Mouse (Mus musculus): ENCODE results near the gene Gm11168. TPM values are rescaled to one million over a fixed set of nuclear protein-coding genes. Genes with fewer than 3 reads are reported as not detected.
A peak's percentile ranks its signal among the peaks of the same experiment; 100 is the strongest.
"Not testable (repeated sequence)": the region's sequence is repeated elsewhere in the genome, so short reads cannot be mapped to it uniquely, and the experiment has no call there.

Gene Gm11168
- not detected in 2 replicates for total RNA-seq (2014; rRNA removed)
- 0.28 TPM in 1 of 2 replicates, not detected in the other for polyA plus RNA-seq (2015; fragmentation: Nextera tagmentation; extraction: Ambion mirVana)

DNA sequence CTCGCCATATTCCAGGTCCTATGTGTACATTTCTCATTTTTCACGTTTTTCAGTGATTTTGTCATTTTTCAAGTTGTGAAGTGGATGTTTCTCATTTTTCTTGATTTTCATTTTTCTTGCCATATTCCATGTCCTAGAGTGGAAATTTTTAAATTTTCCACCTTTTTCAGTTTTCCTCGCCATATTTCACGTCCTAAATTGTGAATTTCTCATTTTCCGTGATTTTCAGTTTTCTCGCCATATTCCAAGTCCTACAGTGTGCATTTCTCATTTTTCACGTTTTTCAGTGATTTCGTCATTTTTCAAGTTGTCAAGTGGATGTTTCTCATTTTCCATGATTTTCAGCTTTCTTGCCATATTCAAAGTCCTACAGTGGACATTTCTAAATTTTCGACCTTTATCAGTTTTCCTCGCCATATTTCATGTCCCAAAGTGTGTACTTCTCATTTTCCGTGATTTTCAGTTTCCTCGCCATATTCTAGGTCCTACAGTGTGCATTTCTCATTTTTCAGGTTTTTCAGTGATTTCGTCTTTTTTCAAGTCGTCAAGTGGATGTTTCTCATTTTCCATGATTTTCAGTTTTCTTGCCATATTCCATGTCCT lies at the start of gene Gm11168:
Gm11168 (plus strand) TSS at position 553 of the 603 bp plus-strand sequence.
- H3K27me3 ChIP-seq (ENCODE audit: insufficient read depth, low read length); H3K4me3 ChIP-seq (ENCODE audit: low read length); DNase-seq (ENCODE audit: low spot score); H3K36me3 ChIP-seq (ENCODE audit: insufficient read depth, low read length); H3K9me3 ChIP-seq (ENCODE audit: low read length); H3K9ac ChIP-seq (replicated peaks; ENCODE audit: low read length); H3K27ac ChIP-seq; ATAC-seq; H3K4me2 ChIP-seq (ENCODE audit: low read depth, low read length); H3K4me1 ChIP-seq (ENCODE audit: insufficient read depth, low read length): not testable (repeated sequence)
- WGBS = 67% methylated on average over 6 of the region's 14 CpGs

GRCm38 (mm10) chr9:3000445-3000972 lies 2.6 kb upstream of the Gm11168 start, which contains the start of gene Gm10722:
TSS of gene Gm10722 (plus strand) at chr9:3000922.
- H3K27ac ChIP-seq; H3K27me3 ChIP-seq (ENCODE audit: insufficient read depth, low read length); H3K4me2 ChIP-seq (ENCODE audit: low read depth, low read length); ATAC-seq; H3K9ac ChIP-seq (replicated peaks; ENCODE audit: low read length); H3K4me3 ChIP-seq (ENCODE audit: low read length); H3K9me3 ChIP-seq (ENCODE audit: low read length); H3K36me3 ChIP-seq (ENCODE audit: insufficient read depth, low read length); H3K4me1 ChIP-seq (ENCODE audit: insufficient read depth, low read length): not testable (repeated sequence)
- 71% methylated on average over 12 of the region's 12 CpGs for WGBS
- peak; percentile 46 for DNase-seq (ENCODE audit: low spot score)

GRCm38 (mm10) chr9:3001006-3001405 lies 2.1 kb upstream of the Gm11168 start:
- H3K4me1 ChIP-seq (ENCODE audit: insufficient read depth, low read length); H3K4me3 ChIP-seq (ENCODE audit: low read length); DNase-seq (ENCODE audit: low spot score); H3K9ac ChIP-seq (replicated peaks; ENCODE audit: low read length); ATAC-seq; H3K27me3 ChIP-seq (ENCODE audit: insufficient read depth, low read length); H3K9me3 ChIP-seq (ENCODE audit: low read length); H3K4me2 ChIP-seq (ENCODE audit: low read depth, low read length); H3K27ac ChIP-seq; H3K36me3 ChIP-seq (ENCODE audit: insufficient read depth, low read length): not testable (repeated sequence)
- WGBS = 64% methylated on average over 8 of the region's 8 CpGs

DNA sequence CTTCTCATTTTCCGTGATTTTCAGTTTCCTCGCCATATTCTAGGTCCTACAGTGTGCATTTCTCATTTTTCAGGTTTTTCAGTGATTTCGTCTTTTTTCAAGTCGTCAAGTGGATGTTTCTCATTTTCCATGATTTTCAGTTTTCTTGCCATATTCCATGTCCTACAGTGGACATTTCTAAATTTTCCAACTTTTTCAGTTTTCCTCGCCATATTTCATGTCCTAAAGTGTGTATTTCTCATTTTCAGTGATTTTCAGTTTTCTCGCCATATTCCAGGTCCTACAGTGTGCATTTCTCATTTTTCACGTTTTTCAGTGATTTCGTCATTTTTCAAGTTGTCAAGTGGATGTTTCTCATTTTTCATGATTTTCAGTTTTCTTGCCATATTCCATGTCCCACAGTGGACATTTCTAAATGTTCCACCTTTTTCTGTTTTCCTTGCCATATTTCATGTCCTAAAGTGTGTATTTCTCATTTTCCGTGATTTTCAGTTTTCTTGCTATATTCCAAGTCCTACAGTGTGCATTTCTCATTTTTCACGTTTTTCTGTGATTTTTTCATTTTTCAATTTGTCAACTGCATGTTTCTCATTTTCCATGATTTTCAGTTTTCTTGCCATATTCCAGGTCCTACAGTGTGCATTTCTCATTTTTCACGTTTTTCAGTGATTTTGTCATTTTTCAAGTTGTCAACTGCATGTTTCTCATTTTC lies 1.0 kb upstream of the Gm11168 start:
- peak; percentile 89 for ATAC-seq

GRCm38 (mm10) chr9:3006179-3006578 lies 3.0 kb downstream of the Gm11168 start:
- WGBS = 87% methylated on average over 1 of the region's 5 CpGs
- H3K27me3 ChIP-seq (ENCODE audit: insufficient read depth, low read length); H3K27ac ChIP-seq; ATAC-seq; H3K4me1 ChIP-seq (ENCODE audit: insufficient read depth, low read length); H3K9ac ChIP-seq (replicated peaks; ENCODE audit: low read length); H3K4me3 ChIP-seq (ENCODE audit: low read length); H3K4me2 ChIP-seq (ENCODE audit: low read depth, low read length); DNase-seq (ENCODE audit: low spot score); H3K9me3 ChIP-seq (ENCODE audit: low read length); H3K36me3 ChIP-seq (ENCODE audit: insufficient read depth, low read length): not testable (repeated sequence)

More for the DNA sequence above, 1.0 kb upstream of the Gm11168 start:
- WGBS = 54% methylated on average over 8 of the region's 11 CpGs
- not testable (repeated sequence) for H3K4me3 ChIP-seq (ENCODE audit: low read length); H3K27me3 ChIP-seq (ENCODE audit: insufficient read depth, low read length); H3K4me2 ChIP-seq (ENCODE audit: low read depth, low read length); H3K9me3 ChIP-seq (ENCODE audit: low read length); H3K27ac ChIP-seq; H3K36me3 ChIP-seq (ENCODE audit: insufficient read depth, low read length); H3K9ac ChIP-seq (replicated peaks; ENCODE audit: low read length); H3K4me1 ChIP-seq (ENCODE audit: insufficient read depth, low read length)
- peak; percentile 17 for DNase-seq (ENCODE audit: low spot score)

DNA sequence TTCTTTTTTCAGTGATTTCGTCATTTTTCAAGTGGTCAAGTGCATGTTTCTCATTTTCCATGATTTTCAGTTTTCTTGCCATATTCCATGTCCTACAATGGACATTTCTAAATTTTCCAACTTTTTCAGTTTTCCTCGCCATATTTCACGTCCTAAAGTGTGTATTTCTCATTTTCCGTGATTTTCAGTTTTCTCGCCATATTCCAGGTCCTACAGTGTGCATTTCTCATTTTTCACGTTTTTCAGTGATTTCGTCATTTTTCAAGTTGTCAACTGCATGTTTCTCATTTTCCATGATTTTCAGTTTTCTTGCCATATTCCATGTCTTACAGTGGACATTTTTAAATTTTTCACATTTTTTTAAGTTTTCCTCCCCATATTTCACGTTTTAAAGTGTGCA lies 3.5 kb downstream of the Gm11168 start:
- not testable (repeated sequence) for H3K4me1 ChIP-seq (ENCODE audit: insufficient read depth, low read length); H3K4me3 ChIP-seq (ENCODE audit: low read length); H3K4me2 ChIP-seq (ENCODE audit: low read depth, low read length); H3K9me3 ChIP-seq (ENCODE audit: low read length); H3K27me3 ChIP-seq (ENCODE audit: insufficient read depth, low read length); DNase-seq (ENCODE audit: low spot score); H3K36me3 ChIP-seq (ENCODE audit: insufficient read depth, low read length); H3K27ac ChIP-seq; H3K9ac ChIP-seq (replicated peaks; ENCODE audit: low read length)
- peak; percentile 81 for ATAC-seq
- 70% methylated on average over 7 of the region's 8 CpGs for WGBS

DNA sequence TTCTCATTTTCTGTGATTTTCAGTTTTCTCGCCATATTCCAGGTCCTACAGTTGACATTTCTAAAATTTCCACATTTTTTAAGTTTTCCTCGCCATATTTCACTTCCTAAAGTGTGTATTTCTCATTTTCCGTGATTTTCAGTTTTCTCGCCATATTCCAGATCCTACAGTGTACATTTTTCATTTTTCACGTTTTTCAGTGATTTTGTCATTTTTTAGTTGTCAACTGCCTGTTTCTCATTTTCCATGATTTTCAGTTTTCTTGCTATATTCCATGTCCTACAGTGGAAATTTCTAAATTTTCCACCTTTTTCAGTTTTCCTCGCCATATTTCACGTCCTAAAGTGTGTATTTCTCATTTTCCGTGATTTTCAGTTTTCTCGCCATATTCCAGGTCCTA lies 4.1 kb downstream of the Gm11168 start:
- peak; percentile 10 for DNase-seq (ENCODE audit: low spot score)
- H3K27me3 ChIP-seq (ENCODE audit: insufficient read depth, low read length); H3K9me3 ChIP-seq (ENCODE audit: low read length); H3K9ac ChIP-seq (replicated peaks; ENCODE audit: low read length); H3K4me3 ChIP-seq (ENCODE audit: low read length); H3K4me1 ChIP-seq (ENCODE audit: insufficient read depth, low read length); H3K36me3 ChIP-seq (ENCODE audit: insufficient read depth, low read length); H3K4me2 ChIP-seq (ENCODE audit: low read depth, low read length); H3K27ac ChIP-seq: not testable (repeated sequence)
- ATAC-seq = 0 out of 2 replicates have a peak, but pooled peaks have one; percentile 25
- 74% methylated on average over 7 of the region's 9 CpGs for WGBS

- not testable (repeated sequence) for DNase-seq (ENCODE audit: low spot score); H3K27me3 ChIP-seq (ENCODE audit: insufficient read depth, low read length); H3K27ac ChIP-seq; H3K9ac ChIP-seq (replicated peaks; ENCODE audit: low read length); H3K4me1 ChIP-seq (ENCODE audit: insufficient read depth, low read length); H3K4me2 ChIP-seq (ENCODE audit: low read depth, low read length); H3K36me3 ChIP-seq (ENCODE audit: insufficient read depth, low read length); H3K9me3 ChIP-seq (ENCODE audit: low read length); H3K4me3 ChIP-seq (ENCODE audit: low read length)
- WGBS = no CpG with 5 or more reads among the region's 5 CpGs
- peak; percentile 62; the same call in 1 of the 2 replicates for ATAC-seq
Observed at GRCm38 (mm10) chr9:3009331-3009730, 6.2 kb downstream of the Gm11168 start.

- not testable (repeated sequence) for H3K4me1 ChIP-seq (ENCODE audit: insufficient read depth, low read length); H3K4me3 ChIP-seq (ENCODE audit: low read length); H3K27ac ChIP-seq; H3K9ac ChIP-seq (replicated peaks; ENCODE audit: low read length); H3K4me2 ChIP-seq (ENCODE audit: low read depth, low read length); H3K9me3 ChIP-seq (ENCODE audit: low read length); H3K36me3 ChIP-seq (ENCODE audit: insufficient read depth, low read length); H3K27me3 ChIP-seq (ENCODE audit: insufficient read depth, low read length); ATAC-seq; DNase-seq (ENCODE audit: low spot score)
- 96% methylated on average over 2 of the region's 7 CpGs for WGBS
Observed at GRCm38 (mm10) chr9:3012054-3012621, 9.0 kb downstream of the Gm11168 start.

Data from hindbrain, postnatal 0 days (tissue).